Mouse (Mus musculus): ENCODE results near the gene Prkacb.

The Prkacb gene

GRCm38 (mm10) chr3:146812901-146813393, at the start of gene Prkacb:
TSS of gene Prkacb (minus strand) at chr3:146812990.
- peak; percentile 93 to 96 for DNase-seq

DNA sequence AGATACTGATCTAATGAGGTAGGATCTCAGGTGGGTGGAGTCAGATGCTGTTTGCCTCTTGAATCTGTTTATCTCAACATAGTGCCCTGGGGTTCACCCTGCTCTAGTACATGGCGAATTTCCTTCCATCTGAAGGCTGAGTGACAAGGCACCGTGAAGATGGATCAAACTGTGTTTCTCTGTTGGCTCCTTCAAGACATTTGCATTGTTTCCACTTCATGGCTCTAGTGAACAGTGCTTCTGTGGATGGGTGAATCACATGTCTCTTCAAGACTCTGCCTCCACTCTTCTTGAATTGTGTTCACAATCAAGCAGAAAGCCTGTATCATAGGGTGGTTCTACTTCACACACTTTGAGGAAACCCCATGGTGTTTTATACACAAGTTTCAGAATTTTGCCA, 47.5 kb upstream of the Prkacb start:
- no peak for DNase-seq

DNA sequence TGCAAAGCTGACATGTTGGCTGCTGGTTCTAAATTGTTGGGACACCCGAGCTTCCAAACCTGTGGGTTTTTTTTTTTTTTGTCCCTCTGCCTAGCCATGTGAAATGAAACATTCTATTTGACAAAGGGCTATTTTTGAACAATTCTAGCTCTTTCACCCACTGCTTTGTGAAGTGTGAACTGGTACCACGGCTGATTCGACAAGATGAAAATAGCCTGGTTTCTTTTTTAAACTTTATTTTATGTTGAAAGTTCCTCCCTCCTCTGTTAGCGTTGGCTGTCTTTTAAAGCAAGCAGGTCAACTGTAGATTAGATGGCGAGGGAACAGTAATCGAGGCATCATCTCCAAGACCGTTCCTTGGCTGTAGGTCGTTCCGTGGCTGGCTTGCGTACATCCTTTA, 44.6 kb upstream of the Prkacb start:
- DNase-seq: no peak

DNA sequence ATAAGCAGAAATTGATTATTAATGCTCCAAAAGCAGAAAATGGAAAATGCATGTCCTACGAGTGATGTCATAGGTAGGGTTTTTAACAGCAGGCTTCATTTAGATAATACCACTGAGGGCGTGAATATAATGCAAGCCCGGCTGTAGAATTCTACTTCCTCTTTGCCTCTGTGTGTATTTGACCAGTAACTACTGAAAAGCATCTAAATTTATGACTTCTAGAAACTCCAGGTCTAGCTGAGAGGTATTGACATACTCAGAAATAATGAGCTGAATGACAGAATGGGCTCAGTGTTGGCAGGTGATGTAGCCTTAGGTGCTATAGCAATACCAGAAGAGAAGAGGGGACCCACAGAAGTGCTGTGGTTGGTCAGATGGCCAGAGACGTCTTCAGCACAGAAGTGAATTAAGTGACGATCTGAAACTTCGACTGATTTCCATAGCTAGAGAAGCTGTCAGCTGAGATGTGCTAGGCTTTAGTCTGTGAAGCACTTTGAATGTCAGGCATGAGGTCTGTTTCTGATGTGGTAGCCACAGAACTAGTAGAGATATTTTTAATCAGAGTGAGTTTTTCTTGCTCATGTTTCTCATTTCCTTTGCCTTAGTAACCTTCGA, 41.8 kb upstream of the Prkacb start:
- no peak for DNase-seq

DNA sequence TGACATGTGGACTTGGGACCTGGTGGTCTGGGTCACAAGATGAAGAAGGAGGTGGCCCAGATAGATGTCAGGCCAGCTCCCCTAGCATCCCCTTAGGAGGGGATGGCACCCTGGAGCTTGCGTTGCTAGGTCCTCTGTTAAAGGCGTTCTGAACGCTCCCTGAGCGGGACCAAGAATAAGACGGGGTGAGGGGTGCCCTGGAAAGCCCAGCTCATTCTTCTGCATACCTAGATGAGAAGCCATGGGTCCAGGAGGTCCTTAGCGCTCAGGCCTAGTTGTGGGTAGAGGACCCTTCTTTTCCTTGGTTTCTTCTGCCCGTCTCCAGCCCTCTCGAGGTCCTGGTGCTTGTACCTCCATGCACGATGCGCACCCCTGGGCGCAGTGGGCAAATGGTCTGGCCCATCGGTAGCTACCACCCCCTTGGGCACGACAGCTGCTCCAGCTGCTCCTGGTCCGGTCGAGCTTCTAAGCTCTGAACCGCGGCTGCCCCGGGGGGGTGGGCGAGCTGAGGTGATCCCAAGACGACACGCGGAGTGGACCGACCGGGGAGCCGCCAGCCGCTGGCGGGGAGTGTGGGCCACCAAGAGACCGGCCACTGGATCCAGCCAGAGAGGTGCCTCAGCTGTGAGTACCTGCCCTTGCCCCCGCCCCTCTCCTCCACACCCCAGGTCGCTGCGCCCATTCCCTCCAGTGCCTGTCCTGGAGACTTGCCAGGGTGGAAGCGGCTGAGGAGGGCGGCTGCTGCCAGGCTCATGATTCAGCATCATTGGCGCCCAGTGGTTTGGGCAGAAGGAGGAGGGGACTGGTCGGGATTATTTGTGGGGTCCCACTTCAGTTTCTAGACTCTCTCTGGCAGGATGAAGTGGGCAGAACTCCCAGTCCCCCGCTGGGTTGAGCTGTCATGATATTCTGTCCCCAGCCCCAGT, 39.4 kb upstream of the Prkacb start, which contains the start of gene Ttll7:
Gene Ttll7 (plus strand): TSS at position 402 of the 926 bp plus-strand sequence.
- DNase-seq: peak; percentile 88 to 91

DNA sequence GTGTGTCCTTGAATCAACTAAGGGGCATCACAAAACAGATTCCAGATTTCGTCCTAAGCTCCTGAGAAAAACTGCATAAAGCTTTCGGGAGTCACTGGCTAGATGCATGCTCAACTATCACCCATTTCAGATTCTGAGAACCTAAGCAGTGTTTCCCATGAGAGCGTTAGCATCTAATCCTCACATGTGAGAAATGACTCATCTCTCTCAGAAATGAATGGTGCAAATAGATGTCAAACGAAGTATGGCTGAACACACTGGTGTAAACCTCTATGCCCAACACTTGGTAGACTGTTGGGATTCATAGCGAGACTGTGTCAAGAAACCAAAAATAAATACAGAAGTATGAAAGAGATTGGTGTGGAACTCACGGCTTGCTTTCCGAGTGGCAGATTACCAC, 36.6 kb upstream of the Prkacb start:
- DNase-seq: no peak

GRCm38 (mm10) chr3:146848112-146848511, 35.3 kb upstream of the Prkacb start:
- no peak for DNase-seq

- DNase-seq: peak in 1 of 2 experiments; percentile 7
These were observed 33.4 kb upstream of the Prkacb start for GRCm38 (mm10) chr3:146846237-146846636.

DNA sequence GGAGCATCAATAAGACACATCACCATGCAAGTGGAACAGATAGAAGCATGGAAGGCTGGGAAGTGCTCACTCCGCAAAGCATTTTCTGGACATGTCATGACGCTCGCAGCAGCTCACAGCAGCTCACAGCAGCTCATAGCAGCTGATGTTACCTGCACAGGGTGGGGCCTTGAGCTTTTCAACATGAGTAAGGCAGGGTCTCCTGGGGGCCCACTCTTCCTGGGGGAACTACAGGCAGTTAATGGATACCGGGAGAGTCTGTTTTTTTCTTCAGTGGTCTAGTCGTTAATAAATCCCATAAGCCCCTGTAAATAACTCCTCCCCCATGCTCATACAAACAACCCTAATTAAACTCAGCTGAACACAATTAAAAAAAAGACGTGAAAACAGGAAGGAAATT, 30.7 kb upstream of the Prkacb start:
- DNase-seq: no peak

DNA sequence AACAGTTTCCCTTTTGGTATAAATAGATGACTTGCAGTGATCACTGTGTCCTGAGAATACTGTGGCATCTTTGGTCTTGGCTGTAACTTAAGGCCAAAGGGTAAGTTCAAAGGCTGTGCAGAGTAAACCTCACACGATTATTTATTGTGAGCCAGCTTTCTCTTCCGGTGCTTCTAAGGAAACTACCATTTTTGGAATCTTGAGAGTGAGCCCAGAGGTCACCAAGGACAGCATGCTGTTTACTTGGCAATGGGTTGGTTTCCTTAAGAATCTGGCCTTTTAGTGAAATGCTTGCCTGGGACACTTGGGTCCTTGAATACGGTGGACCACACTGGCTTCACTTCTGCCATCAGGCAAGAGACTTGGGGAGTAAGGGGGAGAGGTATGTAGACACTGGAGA, 30.0 kb upstream of the Prkacb start:
- no peak for DNase-seq

GRCm38 (mm10) chr3:146820718-146821117, 7.9 kb upstream of the Prkacb start:
- DNase-seq: no peak

DNA sequence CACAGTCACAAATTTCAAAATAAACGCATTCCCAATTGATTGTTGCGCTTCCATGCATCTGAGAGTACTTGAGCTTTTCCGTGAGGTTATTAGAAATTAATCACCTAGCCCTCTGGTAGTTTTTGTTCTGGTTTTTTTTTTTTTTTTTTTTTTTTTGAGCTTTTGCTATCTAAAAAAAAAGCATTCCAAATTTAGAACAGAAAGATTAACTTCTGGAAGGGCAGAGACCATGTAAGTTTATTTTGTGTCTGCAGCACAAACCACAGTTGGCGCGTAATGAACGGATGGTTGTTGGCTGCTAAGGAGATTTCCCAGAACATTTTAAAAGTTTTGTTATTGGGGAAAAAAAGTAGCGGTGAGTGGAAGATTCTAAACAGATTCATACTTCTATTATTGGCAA, 834 bp upstream of the Prkacb start:
- DNase-seq: no peak

DNA sequence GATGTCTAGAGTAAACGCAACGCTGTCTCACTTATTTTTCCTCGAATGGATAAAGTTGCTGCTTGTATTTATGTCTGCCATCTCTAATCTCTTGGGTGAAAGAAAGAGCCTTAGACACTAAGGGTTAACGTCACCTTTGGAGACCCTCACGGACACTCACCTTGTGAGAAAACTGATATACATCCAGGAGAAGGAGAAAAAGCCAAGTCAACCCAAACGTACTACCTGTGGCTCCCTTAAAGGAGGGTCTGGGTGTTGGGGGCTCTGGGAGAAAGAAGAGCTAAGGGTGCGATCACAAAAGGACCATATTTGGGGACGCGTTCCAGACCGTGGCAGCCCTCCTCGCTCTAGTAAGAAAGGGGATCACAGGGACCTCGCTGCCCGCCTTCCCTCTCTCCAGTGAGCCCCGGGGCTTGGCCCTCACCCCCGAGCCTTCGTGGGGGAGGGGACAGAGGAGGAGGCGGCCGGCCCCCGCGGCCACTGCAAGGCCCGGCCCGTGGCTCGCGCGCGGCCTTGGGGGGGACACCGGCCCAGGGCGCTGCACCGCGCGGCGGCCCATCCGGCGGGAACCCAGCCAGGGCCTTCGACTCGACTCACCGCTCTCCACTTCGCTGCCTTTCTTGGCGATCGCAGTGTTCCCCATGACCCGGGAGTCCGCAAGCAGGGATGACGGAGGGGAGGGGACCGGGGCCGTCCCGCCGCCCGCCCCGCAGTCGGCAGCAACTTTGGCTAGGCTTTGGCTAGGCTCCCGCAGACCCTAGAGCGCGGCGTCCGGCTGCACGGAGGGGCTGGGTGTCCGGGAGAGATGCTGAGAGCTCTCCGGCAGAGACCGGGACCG, 530 bp downstream of the Prkacb start:
- DNase-seq: no peak

DNA sequence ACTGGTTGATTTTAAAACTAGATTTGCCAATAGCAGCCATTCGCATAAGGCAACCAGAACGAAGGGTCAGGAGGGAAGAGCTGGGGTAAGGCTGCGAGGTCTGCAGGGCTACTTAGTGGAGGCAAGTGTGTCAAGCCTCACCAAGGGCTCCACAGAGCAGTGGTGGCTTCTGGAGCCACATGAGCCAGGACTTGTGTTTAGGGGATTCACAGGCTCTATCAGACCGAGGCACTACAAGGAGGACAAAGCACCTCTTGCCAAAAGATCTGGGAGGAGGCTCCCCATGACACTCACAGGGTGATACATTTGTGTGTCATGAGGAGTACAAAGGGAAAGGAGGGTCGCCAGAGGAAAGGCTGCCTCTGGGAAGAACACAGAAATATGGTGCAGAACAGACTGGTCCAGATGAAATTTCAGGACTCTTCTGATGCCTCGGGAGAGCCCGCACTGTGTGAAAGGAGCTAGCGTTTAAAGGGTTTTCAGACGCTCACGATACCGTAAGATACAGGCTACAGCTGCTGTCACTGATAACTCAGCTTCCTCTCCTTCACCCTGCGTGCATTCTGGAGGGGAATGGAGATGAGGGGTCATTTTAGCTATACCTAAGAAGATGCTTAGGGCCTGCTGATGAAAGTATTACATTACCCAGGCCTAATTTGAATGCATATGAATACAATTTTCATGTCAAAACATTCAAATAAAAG, 19.1 kb downstream of the Prkacb start:
- no peak for DNase-seq

- no peak for DNase-seq
These were observed 20.5 kb downstream of the Prkacb start for GRCm38 (mm10) chr3:146792144-146792748.

GRCm38 (mm10) chr3:146784233-146784632, 28.6 kb downstream of the Prkacb start:
- DNase-seq: no peak

DNA sequence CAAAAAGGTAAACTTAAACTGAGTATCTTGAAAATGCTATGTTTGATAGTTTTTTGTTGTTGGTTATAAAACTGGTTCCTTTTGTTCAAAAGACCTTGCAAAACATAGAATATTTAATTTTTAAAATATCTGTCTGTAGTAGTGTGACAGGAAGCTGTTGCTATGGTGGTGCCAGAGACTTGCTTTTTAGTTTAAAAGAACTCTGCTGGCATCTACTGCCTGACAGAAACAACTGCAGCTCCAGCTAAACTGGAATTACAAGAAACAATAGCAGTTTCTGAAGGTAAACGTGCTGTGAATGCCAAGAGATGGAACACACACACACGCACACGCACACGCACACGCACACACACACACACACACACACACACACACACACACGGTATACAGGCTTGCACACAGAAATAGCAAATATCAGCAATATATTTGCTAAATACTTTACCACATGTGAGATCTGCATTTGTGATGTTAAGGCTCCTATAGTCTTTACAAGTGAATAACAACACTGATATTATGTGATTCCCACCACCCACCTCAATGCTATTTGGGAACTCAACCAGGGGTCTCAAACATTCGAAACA, 29.1 kb downstream of the Prkacb start:
- DNase-seq: no peak

GRCm38 (mm10) chr3:146782548-146782947, 30.2 kb downstream of the Prkacb start:
- DNase-seq: no peak

DNA sequence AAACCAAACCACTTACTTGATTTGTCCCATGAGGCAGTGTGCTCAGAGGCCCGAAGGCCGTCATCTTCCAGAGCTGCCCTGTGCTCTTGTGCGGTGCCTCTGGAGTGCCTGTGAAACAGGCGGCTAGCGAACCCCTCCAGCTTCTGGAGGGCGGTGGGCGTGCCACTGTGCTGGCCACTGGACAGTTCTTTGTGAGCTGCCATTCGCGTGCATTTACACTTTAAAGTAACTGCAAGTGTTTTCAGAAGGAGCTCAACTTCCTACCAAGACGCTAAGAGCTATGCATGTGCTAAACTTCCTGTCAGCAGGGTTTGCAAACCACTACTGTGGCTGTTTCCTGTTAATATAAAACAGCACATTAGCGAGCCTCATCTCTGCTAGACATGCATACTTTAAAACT, 31.7 kb downstream of the Prkacb start:
- DNase-seq: peak; percentile 48 to 70

DNA sequence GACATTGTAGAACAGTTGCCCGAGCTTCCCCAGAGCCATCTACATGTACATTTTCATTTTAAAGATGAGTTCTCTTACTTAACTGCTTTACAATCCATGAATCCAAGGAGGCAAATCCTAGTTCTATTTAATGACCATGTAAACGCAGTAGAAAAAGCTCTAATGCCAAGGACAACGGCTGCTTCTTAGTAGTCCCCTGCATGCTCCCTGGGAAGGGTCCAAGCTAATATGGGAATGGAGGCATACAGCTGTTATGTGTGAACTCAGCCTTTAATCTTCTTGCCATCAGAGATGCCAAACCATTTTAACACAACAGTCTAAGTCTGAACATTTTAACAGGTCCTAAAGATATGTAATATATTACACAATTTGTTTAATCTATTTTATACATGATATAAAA, 32.5 kb downstream of the Prkacb start:
- DNase-seq: no peak

DNA sequence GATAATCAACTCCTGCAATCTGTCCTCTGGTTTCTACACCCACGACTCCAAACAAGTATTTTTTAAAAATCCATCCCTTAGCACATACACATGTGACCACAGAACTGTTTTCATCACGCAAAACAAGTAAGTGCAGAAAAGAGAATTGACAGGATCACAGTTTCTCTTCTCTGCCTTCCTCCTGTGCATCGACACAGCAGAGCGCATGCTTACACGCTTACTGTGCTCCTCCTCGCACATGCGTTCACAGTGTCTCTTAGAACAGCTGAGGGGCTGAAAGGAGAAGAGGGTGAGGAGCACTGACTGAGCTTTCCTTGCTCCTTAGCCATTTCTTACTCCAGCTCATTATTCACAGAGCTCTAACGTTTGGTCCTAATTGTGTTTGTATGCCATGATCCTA, 33.9 kb downstream of the Prkacb start:
- no peak for DNase-seq

- no peak for DNase-seq
These were observed 34.3 kb downstream of the Prkacb start for GRCm38 (mm10) chr3:146778451-146778850.

Data from lung, postnatal 4 days (tissue).